Mouse (Mus musculus) lung, postnatal 10 days (tissue): ENCODE measurements around the gene Slc1a3.

Experiments
- DNase-seq: peaks from one replicate; pipeline ENCODE4 v3.0.0; 2021

The Slc1a3 gene

GRCm38 (mm10) chr15:8655251-8655650 lies 55.3 kb downstream of the Slc1a3 start:
- DNase-seq = no peak

- no peak for DNase-seq
Observed at GRCm38 (mm10) chr15:8652637-8653036, 57.9 kb downstream of the Slc1a3 start.

- no peak for DNase-seq
Observed at GRCm38 (mm10) chr15:8643997-8644692, 66.4 kb downstream of the Slc1a3 start.

- DNase-seq = no peak
Observed at GRCm38 (mm10) chr15:8639856-8640255, 70.7 kb downstream of the Slc1a3 start.

GRCm38 (mm10) chr15:8638568-8639325 lies 71.8 kb downstream of the Slc1a3 start:
- DNase-seq = peak; percentile 76

- DNase-seq = no peak
Observed at GRCm38 (mm10) chr15:8637283-8637682, 73.3 kb downstream of the Slc1a3 start.

GRCm38 (mm10) chr15:8635974-8636373 lies 74.6 kb downstream of the Slc1a3 start:
- DNase-seq = no peak

- no peak for DNase-seq
Observed at GRCm38 (mm10) chr15:8634807-8635206, 75.8 kb downstream of the Slc1a3 start.

- no peak for DNase-seq
Observed at GRCm38 (mm10) chr15:8634355-8634754, 76.2 kb downstream of the Slc1a3 start.

GRCm38 (mm10) chr15:8633375-8633774 lies 77.2 kb downstream of the Slc1a3 start:
- DNase-seq = peak; percentile 64

- DNase-seq = no peak
Observed at GRCm38 (mm10) chr15:8632361-8632760, 78.2 kb downstream of the Slc1a3 start.

GRCm38 (mm10) chr15:8629317-8629831 lies 81.2 kb downstream of the Slc1a3 start:
- peak; percentile 82 for DNase-seq

- DNase-seq = no peak
Observed at GRCm38 (mm10) chr15:8628150-8628549, 82.4 kb downstream of the Slc1a3 start.

GRCm38 (mm10) chr15:8627097-8627537 lies 83.4 kb downstream of the Slc1a3 start:
- peak; percentile 76 for DNase-seq

- peak; percentile 39 for DNase-seq
Observed at GRCm38 (mm10) chr15:8625370-8625769, 85.2 kb downstream of the Slc1a3 start.

- no peak for DNase-seq
Observed at GRCm38 (mm10) chr15:8623879-8624278, 86.7 kb downstream of the Slc1a3 start.

GRCm38 (mm10) chr15:8619479-8620026 lies 91.0 kb downstream of the Slc1a3 start:
- no peak for DNase-seq

- no peak for DNase-seq
Observed at GRCm38 (mm10) chr15:8616290-8616689, 94.3 kb downstream of the Slc1a3 start.

- DNase-seq = no peak
Observed at GRCm38 (mm10) chr15:8615511-8616224, 94.9 kb downstream of the Slc1a3 start.

GRCm38 (mm10) chr15:8614701-8615100 lies 95.9 kb downstream of the Slc1a3 start:
- DNase-seq = no peak

GRCm38 (mm10) chr15:8605538-8606188 lies 104.9 kb downstream of the Slc1a3 start:
- no peak for DNase-seq

GRCm38 (mm10) chr15:8602362-8602761 lies 108.2 kb downstream of the Slc1a3 start:
- no peak for DNase-seq
